Comparison of ENCODE assay signal across 16 mouse cellular contexts in the genomic region with DNA sequence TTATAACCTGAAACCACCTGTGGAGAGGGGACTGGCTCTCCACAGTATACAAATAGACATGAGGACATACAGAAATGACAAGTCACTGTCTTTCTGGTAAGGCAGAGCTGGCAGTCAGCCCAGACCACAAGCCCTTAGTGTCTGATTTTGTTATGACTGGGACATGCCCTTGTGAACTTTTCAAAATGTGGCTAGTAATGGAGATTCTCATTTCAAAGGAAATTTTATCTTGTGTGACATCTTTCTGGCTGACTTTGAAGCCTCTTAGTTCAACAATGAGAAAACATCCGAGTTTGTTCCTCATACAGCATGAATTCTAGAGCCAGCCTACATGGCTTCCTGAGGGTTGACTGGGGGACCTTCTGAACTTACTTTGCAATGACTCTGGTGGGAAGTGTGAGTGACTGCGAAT.
DNase-seq lines count a peak whose midpoint lies in the region; ATAC-seq lines count a peak whose summit lies in the region.
"Had no signal": no experiment of that assay in that cellular context is flagged by ENCODE, and none has a peak within 500 bp of the region (broad histone marks: within the 10 kb centered on the region; RNA-seq: fewer than 3 reads in every experiment).

No protein-coding gene starts in this region.

- no peak overlapping the region for H3K4me2 ChIP-seq in hindbrain, embryonic 16.5 days (ENCODE audit: low read length)
- H3K4me2 ChIP-seq: embryonic facial prominence, embryonic 12.5 days; neural tube, embryonic 13.5 days had no signal

- no peaks in the 10 kb centered on the region for H3K4me1 ChIP-seq in hindbrain, embryonic 16.5 days (ENCODE audit: control insufficient read depth, insufficient read depth, low read depth, low read length)
- H3K4me1 ChIP-seq: embryonic facial prominence, embryonic 12.5 days; neural tube, embryonic 13.5 days had no signal

- peak; percentile 55 to 67 for DNase-seq in adrenal gland, adult (ENCODE audit: inconsistent age in 2 of 2, low spot score in 1 of 2)
- DNase-seq in adrenal gland, postnatal 4 days (ENCODE audit: low spot score in 2 of 2), result no peak
- peak; percentile 26 for DNase-seq in ovary, postnatal 36 days (ENCODE audit: low spot score)
- no peak for DNase-seq in ovary, postnatal 10 days (ENCODE audit: low spot score)
- DNase-seq in heart, adult 9 months (ENCODE audit: low spot score in 2 of 2), result no peak
- DNase-seq: cerebellum, adult 9-10 months; heart, adult 18-20 months; heart, postnatal 36 days; kidney, adult 18-20 months had no signal

- 51% methylated on average over 2 of the region's 2 CpGs for WGBS in hindbrain, embryonic 16.5 days

- no peaks in the 10 kb centered on the region for H3K27me3 ChIP-seq in hindbrain, embryonic 16.5 days (replicated peaks; ENCODE audit: control insufficient read depth, insufficient read depth, low read length)
- H3K27me3 ChIP-seq: embryonic facial prominence, embryonic 12.5 days; neural tube, embryonic 13.5 days had no signal

- H3K9me3 ChIP-seq in hindbrain, embryonic 16.5 days (ENCODE audit: control insufficient read depth, low read length), result no peaks in the 10 kb centered on the region
- H3K9me3 ChIP-seq: embryonic facial prominence, embryonic 12.5 days; neural tube, embryonic 13.5 days had no signal

- H3K27ac ChIP-seq in hindbrain, embryonic 16.5 days (ENCODE audit: low read depth, low read length), result no peak overlapping the region
- H3K27ac ChIP-seq: embryonic facial prominence, embryonic 12.5 days; macrophage; neural tube, embryonic 13.5 days had no signal

- no peak overlapping the region for H3K9ac ChIP-seq in hindbrain, embryonic 16.5 days (ENCODE audit: low read depth, low read length)
- H3K9ac ChIP-seq: embryonic facial prominence, embryonic 12.5 days; neural tube, embryonic 13.5 days had no signal

- no peak overlapping the region for H3K4me3 ChIP-seq in hindbrain, embryonic 16.5 days (ENCODE audit: low read length)
- H3K4me3 ChIP-seq: embryonic facial prominence, embryonic 12.5 days; neural tube, embryonic 13.5 days had no signal

- peak; percentile 54; the same call in 1 of the 2 replicates for ATAC-seq in common myeloid progenitor, adult 5-6 weeks (replicated peaks; ENCODE audit: low read depth, poor library complexity, severe bottlenecking)
- peak; percentile 54; the same call in 1 of the 2 replicates for ATAC-seq in megakaryocyte progenitor cell, adult 5-6 weeks (replicated peaks; ENCODE audit: poor library complexity)
- no peak for ATAC-seq in hindbrain, embryonic 16.5 days
- ATAC-seq: midbrain, embryonic 16.5 days had no signal

- H3K36me3 ChIP-seq in hindbrain, embryonic 16.5 days (ENCODE audit: control insufficient read depth, insufficient read depth, low read length), result no peaks in the 10 kb centered on the region
- H3K36me3 ChIP-seq: embryonic facial prominence, embryonic 12.5 days; neural tube, embryonic 13.5 days had no signal

Comparison
In these comparisons a context has a peak if more than half of its experiments do, and no peak if none do; other contexts are left out.
1. DNase-seq: peak in adrenal gland, adult (2 of 2) and ovary, postnatal 36 days (single experiment); none in adrenal gland, postnatal 4 days (0 of 2), ovary, postnatal 10 days (single experiment) and heart, adult 9 months (0 of 2).